Mouse (Mus musculus): Measurements from ENCODE around the gene Pycr1. TPM values are rescaled to one million over a fixed set of nuclear protein-coding genes. Genes with fewer than 3 reads are reported as not detected.

Gene Pycr1
- polyA plus RNA-seq, 1 experiment from 2014 or later: 56.7 TPM

- ATAC-seq (ENCODE audit: low read depth): no peak
- DNase-seq (ENCODE audit: low spot score): no peak
- WGBS: 41% methylated on average over 8 of the region's 8 CpGs
- H3K27me3 ChIP-seq (replicated peaks; ENCODE audit: control insufficient read depth, insufficient read depth, low read length): peaks cover 9% of the 10 kb centered on the region; the same call in 1 of the 2 replicates
- no peaks in the 10 kb centered on the region for H3K9me3 ChIP-seq (ENCODE audit: control insufficient read depth, low read length)
- H3K36me3 ChIP-seq (ENCODE audit: control insufficient read depth, insufficient read depth, low read length): peaks cover 65% of the 10 kb centered on the region
- H3K27ac ChIP-seq (replicated peaks; ENCODE audit: low read depth, low read length): no peak overlapping the region
- H3K4me3 ChIP-seq (ENCODE audit: low read depth, low read length): no peak overlapping the region
- no peak overlapping the region for H3K4me2 ChIP-seq (ENCODE audit: low read depth, low read length)
- peaks cover 4% of the 10 kb centered on the region; the same call in 1 of the 2 replicates for H3K4me1 ChIP-seq (ENCODE audit: control insufficient read depth, insufficient read depth, low read length)
- H3K9ac ChIP-seq (ENCODE audit: low read depth, low read length): no peak overlapping the region; the same call in 1 of the 2 replicates
These were observed 34.3 kb downstream of the Pycr1 start for GRCm38 (mm10) chr11:120609250-120609649.

DNA sequence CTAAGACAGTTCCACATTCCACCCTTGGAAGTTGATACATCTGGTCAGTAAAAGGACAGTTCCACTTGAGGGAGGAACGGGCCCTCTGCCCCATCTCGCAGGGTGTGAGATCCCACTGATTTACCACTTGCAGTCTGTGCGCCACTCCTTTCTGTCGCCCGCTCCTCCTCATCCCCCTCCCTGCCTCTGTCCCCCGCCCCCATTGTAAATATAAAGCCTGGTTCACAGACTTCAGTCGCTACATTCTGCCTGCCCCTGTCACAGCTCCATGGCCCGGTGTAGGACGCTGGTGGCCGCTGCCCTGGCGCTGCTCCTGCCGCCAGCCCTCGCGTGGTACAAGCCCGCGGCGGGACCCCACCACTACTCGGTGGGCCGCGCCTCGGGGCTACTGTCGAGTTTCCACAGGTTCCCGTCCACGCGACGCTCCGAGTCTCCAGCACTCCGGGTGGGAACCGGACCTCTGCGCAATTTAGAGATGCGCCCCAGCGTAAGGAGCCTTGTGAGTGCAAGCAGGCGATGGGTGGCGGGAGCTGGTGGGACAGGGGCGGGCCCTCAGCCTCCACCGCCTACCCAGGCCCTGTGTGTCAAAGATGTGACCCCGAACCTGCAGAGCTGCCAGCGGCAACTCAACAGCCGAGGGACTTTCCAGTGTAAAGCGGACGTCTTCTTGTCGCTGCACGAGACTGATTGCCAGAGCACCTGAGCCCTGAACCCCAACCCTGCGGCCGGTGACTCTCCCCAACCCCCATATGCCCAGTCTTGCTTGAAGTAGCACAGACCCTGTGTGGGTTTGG lies 35.1 kb downstream of the Pycr1 start, which contains the start of gene Npb:
Gene Npb (plus strand): TSS at position 237 of the 794 bp plus-strand sequence.
- Histone ChIP-seq H3K4me1 (ENCODE audit: control insufficient read depth, insufficient read depth, low read length) (peaks cover 4% of the 10 kb centered on the region; the same call in 1 of the 2 replicates), H3K4me3 (ENCODE audit: low read depth, low read length) (peak within 1 kb of the TSS; percentile 31), H3K27me3 (replicated peaks; ENCODE audit: control insufficient read depth, insufficient read depth, low read length) (peaks cover 9% of the 10 kb centered on the region; the same call in 1 of the 2 replicates), H3K4me2 (ENCODE audit: low read depth, low read length) (peak within 1 kb of the TSS; percentile 62), H3K36me3 (ENCODE audit: control insufficient read depth, insufficient read depth, low read length) (peaks cover 65% of the 10 kb centered on the region), H3K9me3 (ENCODE audit: control insufficient read depth, low read length) (no peaks in the 10 kb centered on the region), H3K9ac (ENCODE audit: low read depth, low read length) (peak within 1 kb of the TSS; percentile 60), H3K27ac (replicated peaks; ENCODE audit: low read depth, low read length) (no peak within 1 kb of the TSS)
- WGBS: 7% methylated on average over 43 of the region's 45 CpGs
- DNase-seq (ENCODE audit: low spot score) (no peak), ATAC-seq (ENCODE audit: low read depth) (0 out of 2 replicates have a peak, but pooled peaks have one; percentile 5)

DNA sequence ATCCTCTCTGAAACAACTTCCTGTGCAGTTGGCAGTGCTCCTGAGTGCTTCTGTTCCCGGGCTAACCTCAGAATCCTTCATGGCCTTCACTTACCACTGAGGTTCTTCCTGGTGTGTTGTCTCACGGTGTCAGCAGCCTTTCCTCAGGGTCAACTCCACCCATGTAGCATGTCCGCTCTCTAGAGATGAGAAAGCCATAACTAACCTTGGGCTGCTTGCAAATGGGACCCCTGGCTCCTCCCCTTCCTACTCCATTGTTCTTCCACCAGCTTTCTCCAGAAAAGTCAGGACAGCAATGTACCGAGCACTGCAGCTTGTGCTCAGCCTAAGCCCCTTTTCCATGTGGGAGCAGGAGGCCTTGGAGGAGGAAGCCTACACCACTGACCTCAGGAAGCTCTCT lies 36.8 kb downstream of the Pycr1 start:
- no peak overlapping the region for H3K9ac ChIP-seq (ENCODE audit: low read depth, low read length)
- peaks cover 64% of the 10 kb centered on the region for H3K36me3 ChIP-seq (ENCODE audit: control insufficient read depth, insufficient read depth, low read length)
- H3K4me1 ChIP-seq (ENCODE audit: control insufficient read depth, insufficient read depth, low read length): peaks cover 4% of the 10 kb centered on the region; the same call in 1 of the 2 replicates
- no peak overlapping the region for H3K27ac ChIP-seq (replicated peaks; ENCODE audit: low read depth, low read length)
- no peaks in the 10 kb centered on the region for H3K9me3 ChIP-seq (ENCODE audit: control insufficient read depth, low read length)
- ATAC-seq (ENCODE audit: low read depth): no peak
- H3K4me3 ChIP-seq (ENCODE audit: low read depth, low read length): no peak overlapping the region
- no peak for DNase-seq (ENCODE audit: low spot score)
- peaks cover 9% of the 10 kb centered on the region; the same call in 1 of the 2 replicates for H3K27me3 ChIP-seq (replicated peaks; ENCODE audit: control insufficient read depth, insufficient read depth, low read length)
- H3K4me2 ChIP-seq (ENCODE audit: low read depth, low read length): no peak overlapping the region
- whole genome bisulfite sequencing: 76% methylated on average over 4 of the region's 4 CpGs

- DNase-seq (ENCODE audit: low spot score) (no peak), ATAC-seq (ENCODE audit: low read depth) (no peak)
- no peak overlapping the region for H3K4me2 ChIP-seq (ENCODE audit: low read depth, low read length)
- no peaks in the 10 kb centered on the region for H3K9me3 ChIP-seq (ENCODE audit: control insufficient read depth, low read length)
- no peak overlapping the region for H3K9ac ChIP-seq (ENCODE audit: low read depth, low read length)
- H3K4me1 ChIP-seq (ENCODE audit: control insufficient read depth, insufficient read depth, low read length): peaks cover 4% of the 10 kb centered on the region; the same call in 1 of the 2 replicates
- peaks cover 62% of the 10 kb centered on the region for H3K36me3 ChIP-seq (ENCODE audit: control insufficient read depth, insufficient read depth, low read length)
- H3K27ac ChIP-seq (replicated peaks; ENCODE audit: low read depth, low read length): no peak overlapping the region
- H3K4me3 ChIP-seq (ENCODE audit: low read depth, low read length): no peak overlapping the region
- peaks cover 9% of the 10 kb centered on the region; the same call in 1 of the 2 replicates for H3K27me3 ChIP-seq (replicated peaks; ENCODE audit: control insufficient read depth, insufficient read depth, low read length)
- WGBS: 86% methylated on average over 7 of the region's 7 CpGs
These were observed 37.9 kb downstream of the Pycr1 start for GRCm38 (mm10) chr11:120605667-120606066.

DNA sequence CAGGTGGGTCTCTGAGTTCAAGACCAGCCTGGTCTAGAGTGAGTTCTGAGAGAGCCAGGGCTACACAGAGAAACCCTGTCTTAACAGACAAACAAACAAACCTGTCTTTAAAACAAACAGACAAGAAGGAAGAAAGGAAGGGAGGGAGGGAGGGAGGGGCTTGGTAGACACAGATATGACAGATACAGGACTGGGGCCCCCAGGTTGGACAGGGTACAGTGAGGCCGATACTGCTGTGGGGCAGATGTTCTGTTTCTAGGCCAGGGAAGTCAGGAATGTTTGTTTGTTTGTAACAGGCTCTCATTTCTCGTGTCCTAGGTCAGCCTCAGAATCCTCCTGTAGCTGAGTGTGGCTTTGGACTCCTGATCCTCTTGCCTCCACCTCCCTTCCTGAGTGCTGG lies 40.0 kb downstream of the Pycr1 start:
- 83% methylated on average over 2 of the region's 2 CpGs for WGBS
- Histone ChIP-seq H3K4me2 (ENCODE audit: low read depth, low read length) (no peak overlapping the region), H3K36me3 (ENCODE audit: control insufficient read depth, insufficient read depth, low read length) (peaks cover 69% of the 10 kb centered on the region), H3K4me3 (ENCODE audit: low read depth, low read length) (no peak overlapping the region), H3K4me1 (ENCODE audit: control insufficient read depth, insufficient read depth, low read length) (peaks cover 9% of the 10 kb centered on the region; the same call in 1 of the 2 replicates), H3K9me3 (ENCODE audit: control insufficient read depth, low read length) (no peaks in the 10 kb centered on the region), H3K27me3 (replicated peaks; ENCODE audit: control insufficient read depth, insufficient read depth, low read length) (0 out of 2 replicates have a peak, but pooled peaks cover under 1% of the 10 kb centered on the region), H3K27ac (replicated peaks; ENCODE audit: low read depth, low read length) (no peak overlapping the region), H3K9ac (ENCODE audit: low read depth, low read length) (no peak overlapping the region)
- ATAC-seq (ENCODE audit: low read depth) (no peak), DNase-seq (ENCODE audit: low spot score) (no peak)

- H3K4me3 ChIP-seq (ENCODE audit: low read depth, low read length): no peak overlapping the region
- no peak overlapping the region for H3K9ac ChIP-seq (ENCODE audit: low read depth, low read length)
- H3K36me3 ChIP-seq (ENCODE audit: control insufficient read depth, insufficient read depth, low read length): peaks cover 71% of the 10 kb centered on the region
- H3K9me3 ChIP-seq (ENCODE audit: control insufficient read depth, low read length): no peaks in the 10 kb centered on the region
- H3K4me2 ChIP-seq (ENCODE audit: low read depth, low read length): no peak overlapping the region
- no peaks in the 10 kb centered on the region for H3K27me3 ChIP-seq (replicated peaks; ENCODE audit: control insufficient read depth, insufficient read depth, low read length)
- no peak overlapping the region for H3K27ac ChIP-seq (replicated peaks; ENCODE audit: low read depth, low read length)
- DNase-seq (ENCODE audit: low spot score) (no peak), ATAC-seq (ENCODE audit: low read depth) (no peak)
- 96% methylated on average over 3 of the region's 3 CpGs for WGBS
- H3K4me1 ChIP-seq (ENCODE audit: control insufficient read depth, insufficient read depth, low read length): peaks cover 10% of the 10 kb centered on the region
These were observed 42.9 kb downstream of the Pycr1 start for GRCm38 (mm10) chr11:120600716-120601115.

DNA sequence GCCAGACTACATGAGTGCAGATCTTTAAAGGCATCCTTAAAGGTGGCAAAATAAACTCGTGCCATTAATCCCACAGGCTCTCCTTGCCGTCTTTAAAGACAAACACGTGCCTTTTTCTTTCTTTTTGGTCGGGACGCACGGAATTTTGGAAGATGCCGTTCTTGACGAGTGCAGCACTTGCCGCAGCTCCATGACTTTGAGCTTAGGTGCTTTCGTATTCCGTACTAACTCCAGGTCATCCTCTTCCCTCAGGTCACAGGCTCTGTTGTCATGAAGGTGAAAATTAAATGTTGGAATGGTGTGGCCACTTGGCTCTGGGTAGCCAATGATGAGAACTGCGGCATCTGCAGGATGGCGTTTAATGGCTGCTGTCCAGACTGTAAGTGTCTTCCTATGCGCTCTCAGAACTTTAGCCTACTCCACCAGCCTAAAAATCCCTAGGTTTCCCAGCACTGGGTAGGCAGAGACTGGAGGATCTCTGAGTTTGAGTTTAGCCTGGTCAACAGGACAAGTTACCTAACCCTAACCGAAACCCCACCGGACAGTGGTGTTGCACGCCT lies 44.5 kb downstream of the Pycr1 start:
- Histone ChIP-seq H3K9ac (ENCODE audit: low read depth, low read length) (peak overlapping the region; percentile 100), H3K9me3 (ENCODE audit: control insufficient read depth, low read length) (no peaks in the 10 kb centered on the region), H3K4me3 (ENCODE audit: low read depth, low read length) (peak overlapping the region; percentile 100), H3K27ac (replicated peaks; ENCODE audit: low read depth, low read length) (peak overlapping the region; percentile 94), H3K36me3 (ENCODE audit: control insufficient read depth, insufficient read depth, low read length) (peaks cover 70% of the 10 kb centered on the region), H3K4me2 (ENCODE audit: low read depth, low read length) (peak overlapping the region; percentile 95), H3K27me3 (replicated peaks; ENCODE audit: control insufficient read depth, insufficient read depth, low read length) (no peaks in the 10 kb centered on the region), H3K4me1 (ENCODE audit: control insufficient read depth, insufficient read depth, low read length) (peaks cover 10% of the 10 kb centered on the region)
- WGBS: 45% methylated on average over 17 of the region's 17 CpGs
- DNase-seq (ENCODE audit: low spot score): no peak
- ATAC-seq (ENCODE audit: low read depth): no peak

GRCm38 (mm10) chr11:120598283-120598989 lies 45.1 kb downstream of the Pycr1 start, which contains the start of the genes Alyref and Anapc11:
Gene Alyref, minus strand, starts transcription at chr11:120598365.
Gene Anapc11, plus strand, starts transcription at chr11:120598421.
- Histone ChIP-seq H3K36me3 (ENCODE audit: control insufficient read depth, insufficient read depth, low read length) (peaks cover 70% of the 10 kb centered on the region), H3K27me3 (replicated peaks; ENCODE audit: control insufficient read depth, insufficient read depth, low read length) (no peaks in the 10 kb centered on the region), H3K9me3 (ENCODE audit: control insufficient read depth, low read length) (no peaks in the 10 kb centered on the region), H3K9ac (ENCODE audit: low read depth, low read length) (peak within 1 kb of the TSS; percentile 100), H3K4me1 (ENCODE audit: control insufficient read depth, insufficient read depth, low read length) (peaks cover 10% of the 10 kb centered on the region), H3K4me2 (ENCODE audit: low read depth, low read length) (peak within 1 kb of the TSS; percentile 95), H3K4me3 (ENCODE audit: low read depth, low read length) (peak within 1 kb of the TSS; percentile 100), H3K27ac (replicated peaks; ENCODE audit: low read depth, low read length) (peak within 1 kb of the TSS; percentile 94)
- DNase-seq (ENCODE audit: low spot score) (peak; percentile 98), ATAC-seq (ENCODE audit: low read depth) (peak; percentile 99)
- under 1% methylated on average over 24 of the region's 88 CpGs for WGBS
